Mouse (Mus musculus): ENCODE results near the gene H2al2a.

- TF ChIP-seq ZC3H11A (IDR thresholded peaks at IDR 0.05; ENCODE audit: borderline replicate concordance, low read depth, low read length): no peak
- no peak for TF ChIP-seq CHD2 (IDR thresholded peaks at IDR 0.05; ENCODE audit: low read depth, low read length)
- TF ChIP-seq HCFC1 (IDR thresholded peaks at IDR 0.05; ENCODE audit: borderline replicate concordance, insufficient read depth, low read length): no peak
- no peak for TF ChIP-seq MAFK (IDR thresholded peaks at IDR 0.05; ENCODE audit: insufficient read depth, low read depth, low read length)
- TF ChIP-seq ZNF384 (IDR thresholded peaks at IDR 0.05; ENCODE audit: low read depth, low read length): no peak
Observed at GRCm38 (mm10) chr2:18015581-18015980, 18.8 kb upstream of the H2al2a start.

Data from ES-E14 (cell line).